Comparison of ENCODE assay signal across 22 mouse cellular contexts in genomic region chr11:21348890-21349289, GRCm38 (mm10). TPM values are rescaled to one million over a fixed set of nuclear protein-coding genes. Genes with fewer than 3 reads are reported as not detected.
DNase-seq lines count a peak whose midpoint lies in the region; ATAC-seq and TF ChIP-seq lines count a peak whose summit lies in the region.
"Had no signal": no experiment of that assay in that cellular context is flagged by ENCODE, and none has a peak within 500 bp of the region (broad histone marks: within the 10 kb centered on the region; RNA-seq: fewer than 3 reads in every experiment).

No protein-coding gene starts in this region.

- ATAC-seq in liver, embryonic 14.5 days (ENCODE audit: insufficient read depth): no peak
- no peak for ATAC-seq in liver, embryonic 12.5 days
- 0 out of 2 replicates have a peak, but pooled peaks have one; percentile 37 for ATAC-seq in megakaryocyte-erythroid progenitor cell, adult 5-6 weeks (replicated peaks; ENCODE audit: low FRiP score, low TSS enrichment, poor library complexity, severe bottlenecking)
- no peak for ATAC-seq in forebrain, postnatal 0 days
- ATAC-seq: activated CD4-positive, CD25-positive, alpha-beta regulatory T cell, adult 4 months; CD4-positive, CD25-positive, alpha-beta regulatory T cell, adult 4 months; Patski had no signal

- 0 out of 2 replicates have a peak, but pooled peaks have one; percentile 15 for TF ChIP-seq EP300 in liver, embryonic 14.5 days (IDR thresholded peaks at IDR 0.05; ENCODE audit: low read depth)
- TF ChIP-seq EP300 in MEL (IDR thresholded peaks at IDR 0.05; ENCODE audit: low read depth in 1 of 2, low read length in 2 of 2): peak; percentile 41 to 52; a peak in 3 of 4 replicates

- H3K4me1 ChIP-seq in liver, embryonic 14.5 days (replicated peaks; ENCODE audit: control insufficient read depth in 2 of 2, insufficient read depth in 2 of 2, low read length in 1 of 2): peaks cover 0 to 10% of the 10 kb centered on the region in 2 experiments; a peak in 3 of 4 replicates
- H3K4me1 ChIP-seq in liver, embryonic 12.5 days: peaks cover 41% of the 10 kb centered on the region
- peaks cover 7 to 9% of the 10 kb centered on the region in 2 experiments for H3K4me1 ChIP-seq in MEL (ENCODE audit: control insufficient read depth in 1 of 2, insufficient read depth in 2 of 2, low read length in 2 of 2)
- H3K4me1 ChIP-seq in forebrain, postnatal 0 days (ENCODE audit: insufficient read depth): no peaks in the 10 kb centered on the region

- H3K79me2 ChIP-seq in MEL (ENCODE audit: control insufficient read depth, insufficient read depth, low read length, poor library complexity): no peaks in the 10 kb centered on the region

- H3K27me3 ChIP-seq in liver, embryonic 14.5 days (ENCODE audit: control insufficient read depth, insufficient read depth, low read length): no peaks in the 10 kb centered on the region
- no peaks in the 10 kb centered on the region for H3K27me3 ChIP-seq in liver, embryonic 12.5 days (replicated peaks)
- no peaks in the 10 kb centered on the region for H3K27me3 ChIP-seq in MEL (ENCODE audit: control insufficient read depth in 1 of 2, insufficient read depth in 2 of 2, low read length in 2 of 2)
- H3K27me3 ChIP-seq in forebrain, postnatal 0 days (ENCODE audit: insufficient read depth, low read length): no peaks in the 10 kb centered on the region
- H3K27me3 ChIP-seq: CH12.LX, Patski had no signal

- DNase-seq in liver, embryonic 14.5 days (ENCODE audit: low read depth in 3 of 3, low spot score in 3 of 3): no peak
- no peak for DNase-seq in MEL (ENCODE audit: low read depth, low spot score)
- DNase-seq in forebrain, postnatal 0 days: no peak
- DNase-seq in retina, postnatal 1 day: no peak
- DNase-seq: adrenal gland, adult 2 months; adrenal gland, adult 8-10 months; adrenal gland, postnatal 10 days; adrenal gland, postnatal 14 days; adrenal gland, postnatal 25 days; adrenal gland, postnatal 36 days; B cell, adult 2 months; cerebellum, adult 11 months; cerebellum, adult 11-12 months; cerebellum, adult 18-20 months; cerebellum, adult 2 months had no signal

- no peak overlapping the region for H3K27ac ChIP-seq in liver, embryonic 14.5 days
- no peak overlapping the region for H3K27ac ChIP-seq in liver, embryonic 12.5 days
- H3K27ac ChIP-seq in MEL (ENCODE audit: control insufficient read depth, low read depth, low read length): no peak overlapping the region
- no peak overlapping the region for H3K27ac ChIP-seq in forebrain, postnatal 0 days (ENCODE audit: low read depth, low read length)

- TF ChIP-seq RAD21 in MEL (IDR thresholded peaks at IDR 0.05; ENCODE audit: low read depth, low read length): no peak

- WGBS in liver, embryonic 14.5 days (ENCODE audit: insufficient replicate concordance): 45% methylated on average over 2 of the region's 2 CpGs
- WGBS in liver, embryonic 12.5 days (ENCODE audit: insufficient replicate concordance): 53% methylated on average over 2 of the region's 2 CpGs
- WGBS in forebrain, postnatal 0 days: 85% methylated on average over 2 of the region's 2 CpGs

- no peak for TF ChIP-seq CTCF in liver, embryonic 14.5 days (IDR thresholded peaks at IDR 0.05; ENCODE audit: low read depth)
- TF ChIP-seq CTCF in MEL (IDR thresholded peaks at IDR 0.05 in 2 of 3, conservative IDR thresholded peaks at IDR 0.05 in 1 of 3; ENCODE audit: control insufficient read depth in 1 of 3, insufficient read depth in 1 of 3, low read depth in 2 of 3, low read length in 3 of 3, poor library complexity in 1 of 3, severe bottlenecking in 1 of 3): no peak
- TF ChIP-seq CTCF in forebrain, postnatal 0 days (IDR thresholded peaks at IDR 0.05; ENCODE audit: low read depth): no peak

- no peaks in the 10 kb centered on the region for H3K9me3 ChIP-seq in liver, embryonic 14.5 days (ENCODE audit: control insufficient read depth, low read length)
- H3K9me3 ChIP-seq in liver, embryonic 12.5 days (replicated peaks): no peaks in the 10 kb centered on the region
- H3K9me3 ChIP-seq in MEL (replicated peaks; ENCODE audit: insufficient read depth, low read length): no peaks in the 10 kb centered on the region
- no peaks in the 10 kb centered on the region for H3K9me3 ChIP-seq in forebrain, postnatal 0 days (ENCODE audit: low read length)
- H3K9me3 ChIP-seq: G1E had no signal

- no peak overlapping the region for H3K9ac ChIP-seq in liver, embryonic 14.5 days (replicated peaks)
- H3K9ac ChIP-seq in liver, embryonic 12.5 days: no peak overlapping the region
- H3K9ac ChIP-seq in MEL (ENCODE audit: control insufficient read depth, low read depth, low read length, poor library complexity, severe bottlenecking): no peak overlapping the region
- no peak overlapping the region for H3K9ac ChIP-seq in forebrain, postnatal 0 days

- H3K4me2 ChIP-seq in liver, embryonic 14.5 days (ENCODE audit: low read depth): no peak overlapping the region
- H3K4me2 ChIP-seq in liver, embryonic 12.5 days: no peak overlapping the region
- no peak overlapping the region for H3K4me2 ChIP-seq in forebrain, postnatal 0 days (ENCODE audit: low read depth)

- H3K36me3 ChIP-seq in liver, embryonic 14.5 days (replicated peaks; ENCODE audit: control insufficient read depth, insufficient read depth, low read depth): no peaks in the 10 kb centered on the region
- H3K36me3 ChIP-seq in liver, embryonic 12.5 days: peaks cover 25% of the 10 kb centered on the region
- H3K36me3 ChIP-seq in MEL (ENCODE audit: control insufficient read depth in 1 of 2, insufficient read depth in 2 of 2, low read length in 2 of 2): peaks cover 0 to 12% of the 10 kb centered on the region in 2 experiments; a peak in 2 of 4 replicates
- H3K36me3 ChIP-seq in forebrain, postnatal 0 days (ENCODE audit: insufficient read depth): 0 out of 2 replicates have a peak, but pooled peaks cover 15% of the 10 kb centered on the region

- H3K4me3 ChIP-seq in liver, embryonic 14.5 days (ENCODE audit: insufficient read depth in 1 of 2, low read depth in 2 of 2, low read length in 2 of 2): no peak overlapping the region
- H3K4me3 ChIP-seq in liver, embryonic 12.5 days: no peak overlapping the region
- no peak overlapping the region for H3K4me3 ChIP-seq in MEL (ENCODE audit: control insufficient read depth in 1 of 2, insufficient read depth in 1 of 2, low read depth in 2 of 2, low read length in 2 of 2)
- H3K4me3 ChIP-seq in forebrain, postnatal 0 days (ENCODE audit: low read depth, low read length): no peak overlapping the region

- TF ChIP-seq POLR2A in MEL (IDR thresholded peaks at IDR 0.05; ENCODE audit: control insufficient read depth in 1 of 2, insufficient read depth in 1 of 2, low read depth in 1 of 2, low read length in 2 of 2, poor library complexity in 1 of 2): no peak

TF ChIP-seq in MEL, 35 proteins besides CTCF, POLR2A, EP300 and RAD21:
- TF ChIP-seq GATA1 (IDR thresholded peaks at IDR 0.05; ENCODE audit: low read depth, low read length) (peak; percentile 44; the same call in 1 of the 2 replicates), TCF12 (IDR thresholded peaks at IDR 0.05; ENCODE audit: low read depth, low read length) (peak; percentile 33; the same call in 1 of the 2 replicates), ZNF384 (IDR thresholded peaks at IDR 0.05; ENCODE audit: low read depth, low read length) (no peak)

RNA-seq across cellular contexts. Expression of gene Ugp2, which starts 22.1 kb away (rescaled TPM):
- polyA plus RNA-seq in liver, embryonic 14.5 days (2012; rRNA removed): 7.2 and 12.3 TPM in 2 replicates
- polyA plus RNA-seq in liver, embryonic 14.5 days (2014; fragmentation: Nextera tagmentation; extraction: Ambion mirVana): 31.6 and 32.5 TPM in 2 replicates
- 31.8 and 37.9 TPM in 2 replicates for polyA plus RNA-seq in liver, embryonic 12.5 days (2016; fragmentation: Nextera tagmentation; extraction: Ambion mirVana)
- 5.8 and 5.9 TPM in 2 replicates for total RNA-seq in MEL (2012; rRNA removed)
- polyA plus RNA-seq in MEL (2012; ENCODE audit: insufficient read depth in 1 of 2, insufficient read length in 2 of 2, low read depth in 1 of 2, low replicate concordance in 2 of 2, missing spikeins in 1 of 2): 1 to 10 TPM in 1 of 2 experiments, not detected in 1; 6.3 TPM
- 13.8 and 24.6 TPM in 2 replicates for total RNA-seq in megakaryocyte-erythroid progenitor cell, adult 5-6 weeks (2014; fragmentation: Nextera tagmentation)
- 14.1 and 25.9 TPM in 2 replicates for total RNA-seq in megakaryocyte-erythroid progenitor cell, adult 5-6 weeks (2017)
- 66.9 and 69.5 TPM in 2 replicates for total RNA-seq in forebrain, postnatal 0 days (2014; rRNA removed)
- 50.3 and 59.9 TPM in 2 replicates for polyA plus RNA-seq in forebrain, postnatal 0 days (2015; fragmentation: Nextera tagmentation; extraction: Ambion mirVana)
